Mouse (Mus musculus) limb, embryonic 12.5 days (tissue): Measurements from ENCODE around the gene Fut1. TPM values are rescaled to one million over a fixed set of nuclear protein-coding genes. Genes with fewer than 3 reads are reported as not detected.

Source experiments
- ATAC-seq: fragments of 200-750 bp; cut with Nextera tagmentation; 2 replicates; pipeline ENCODE4 v1.8.0; 2017; ENCODE audit warnings: low read depth, moderate TSS enrichment; ENCODE audit not compliant: insufficient number of reproducible peaks, insufficient read depth, low FRiP score, low TSS enrichment
- H3K27ac ChIP-seq: fragments of 300-500 bp; sonication (generic); 2 replicates; pipeline ENCODE4 v1.5.1; 2016; ENCODE audit warnings: mild to moderate bottlenecking, moderate library complexity
- H3K27me3 ChIP-seq: fragments of 300-500 bp; sonication (generic); 2 replicates; pipeline ENCODE4 v1.6.1; 2016; ENCODE audit warnings: mild to moderate bottlenecking, moderate library complexity
- H3K36me3 ChIP-seq: fragments of 300-500 bp; sonication (generic); 2 replicates; pipeline ENCODE4 v1.6.1; 2016; ENCODE audit warnings: mild to moderate bottlenecking, moderate library complexity
- H3K4me1 ChIP-seq: fragments of 300-500 bp; sonication (generic); replicated peaks from 2 replicates; pipeline ENCODE4 v1.6.1; 2016
- H3K4me2 ChIP-seq: fragments of 300-500 bp; sonication (generic); 2 replicates; pipeline ENCODE4 v1.6.1; 2016; ENCODE audit warnings: mild to moderate bottlenecking, moderate library complexity
- H3K4me3 ChIP-seq: fragments of 300-500 bp; sonication (generic); replicated peaks from 2 replicates; pipeline ENCODE4 v1.5.1; 2016; ENCODE audit warnings: mild to moderate bottlenecking
- H3K9ac ChIP-seq: fragments of 300-500 bp; sonication (generic); replicated peaks from 2 replicates; pipeline ENCODE4 v1.6.1; 2016; ENCODE audit warnings: mild to moderate bottlenecking, moderate library complexity
- H3K9me3 ChIP-seq: fragments of 300-500 bp; sonication (generic); 2 replicates; pipeline ENCODE4 v1.6.1; 2016; ENCODE audit warnings: mild to moderate bottlenecking, moderate library complexity
- WGBS: fragments of 180-500 bp; shearing (Covaris S2); methylation state at CpG from one replicate; pipeline ENCODE4 v1.1.7; 2016; 5-methylcytosine and 5-hydroxymethylcytosine counted together
- polyA plus RNA-seq: library from polyadenylated mRNA; unstranded; fragments of >200 nt; fragmentation: Nextera tagmentation; extraction: Ambion mirVana; gene quantifications from 2 replicates; pipeline ENCODE4 v1.2.1, GENCODE M21; 2016

The Fut1 gene
- polyA plus RNA-seq, 1 experiment from 2014 or later, result not detected

- Histone ChIP-seq H3K27ac (no peak overlapping the region), H3K9ac (no peak overlapping the region; the same call in 1 of the 2 replicates), H3K9me3 (no peaks in the 10 kb centered on the region), H3K27me3 (no peaks in the 10 kb centered on the region), H3K4me1 (0 out of 2 replicates have a peak, but pooled peaks cover 3% of the 10 kb centered on the region), H3K4me2 (peak overlapping the region; percentile 51), H3K4me3 (peak overlapping the region; percentile 31), H3K36me3 (peaks cover 25% of the 10 kb centered on the region)
- peak; percentile 94 for ATAC-seq
- 8% methylated on average over 19 of the region's 19 CpGs for WGBS
Measured at GRCm38 (mm10) chr7:45589173-45589572, 27.9 kb upstream of the Fut1 start.

DNA sequence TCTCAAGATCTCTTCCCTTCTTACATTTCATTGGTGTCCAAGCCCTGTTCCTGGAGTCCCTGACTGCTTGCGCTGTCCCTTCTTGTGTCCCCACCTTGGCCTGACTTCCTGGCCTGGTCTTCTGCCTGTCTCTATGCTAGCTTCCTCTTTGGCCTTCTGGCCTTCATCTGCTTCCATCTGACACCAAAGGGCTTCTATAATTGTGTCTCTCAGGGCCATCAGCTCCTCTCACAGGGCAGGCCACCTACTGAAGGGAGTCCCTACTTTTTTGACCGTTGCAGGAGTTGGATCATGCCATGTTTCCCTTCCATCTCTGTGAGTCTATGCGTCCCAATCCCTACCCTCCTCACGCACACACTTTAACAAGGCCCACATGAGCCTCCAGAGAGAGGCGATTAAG is 27.2 kb upstream of the Fut1 start:
- H3K27ac ChIP-seq, result no peak overlapping the region
- H3K9ac ChIP-seq, result no peak overlapping the region
- H3K36me3 ChIP-seq, result peaks cover 19% of the 10 kb centered on the region
- ATAC-seq, result no peak
- peak overlapping the region; percentile 51 for H3K4me2 ChIP-seq
- WGBS, result 92% methylated on average over 5 of the region's 5 CpGs
- H3K9me3 ChIP-seq, result no peaks in the 10 kb centered on the region
- no peak overlapping the region for H3K4me3 ChIP-seq
- 0 out of 2 replicates have a peak, but pooled peaks cover 3% of the 10 kb centered on the region for H3K4me1 ChIP-seq
- H3K27me3 ChIP-seq, result no peaks in the 10 kb centered on the region

DNA sequence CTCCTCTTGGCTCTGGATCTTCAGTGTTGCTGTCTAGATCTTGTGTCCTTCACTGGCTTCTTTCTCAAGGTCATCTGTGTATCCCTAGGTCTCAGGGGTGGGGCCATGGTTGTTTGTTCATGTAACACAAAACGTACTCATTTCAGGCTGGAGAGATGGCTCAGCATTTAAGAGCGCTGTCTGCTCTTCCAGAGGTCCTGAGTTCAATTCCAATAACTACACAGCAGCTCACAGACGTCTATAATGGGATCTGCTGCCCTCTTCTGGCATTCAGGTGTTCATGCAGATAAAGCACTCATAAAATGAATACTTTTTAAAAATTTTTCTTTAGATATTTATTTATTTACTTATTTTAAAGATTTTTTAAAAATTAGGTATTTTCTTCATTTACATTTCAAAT is 26.2 kb upstream of the Fut1 start:
- WGBS, result 65% methylated on average over 3 of the region's 3 CpGs
- Histone ChIP-seq H3K27me3 (no peaks in the 10 kb centered on the region), H3K27ac (no peak overlapping the region), H3K4me2 (no peak overlapping the region), H3K4me1 (0 out of 2 replicates have a peak, but pooled peaks cover 3% of the 10 kb centered on the region), H3K36me3 (peaks cover 9% of the 10 kb centered on the region), H3K4me3 (no peak overlapping the region), H3K9me3 (no peaks in the 10 kb centered on the region), H3K9ac (no peak overlapping the region)
- ATAC-seq, result no peak

GRCm38 (mm10) chr7:45591880-45592279 is 25.2 kb upstream of the Fut1 start:
- Histone ChIP-seq H3K27ac (no peak overlapping the region), H3K4me3 (no peak overlapping the region), H3K9me3 (no peaks in the 10 kb centered on the region), H3K36me3 (peaks cover 5% of the 10 kb centered on the region; the same call in 1 of the 2 replicates), H3K9ac (no peak overlapping the region), H3K4me1 (0 out of 2 replicates have a peak, but pooled peaks cover 3% of the 10 kb centered on the region), H3K4me2 (no peak overlapping the region), H3K27me3 (no peaks in the 10 kb centered on the region)
- ATAC-seq, result no peak
- WGBS, result 87% methylated on average over 7 of the region's 7 CpGs

DNA sequence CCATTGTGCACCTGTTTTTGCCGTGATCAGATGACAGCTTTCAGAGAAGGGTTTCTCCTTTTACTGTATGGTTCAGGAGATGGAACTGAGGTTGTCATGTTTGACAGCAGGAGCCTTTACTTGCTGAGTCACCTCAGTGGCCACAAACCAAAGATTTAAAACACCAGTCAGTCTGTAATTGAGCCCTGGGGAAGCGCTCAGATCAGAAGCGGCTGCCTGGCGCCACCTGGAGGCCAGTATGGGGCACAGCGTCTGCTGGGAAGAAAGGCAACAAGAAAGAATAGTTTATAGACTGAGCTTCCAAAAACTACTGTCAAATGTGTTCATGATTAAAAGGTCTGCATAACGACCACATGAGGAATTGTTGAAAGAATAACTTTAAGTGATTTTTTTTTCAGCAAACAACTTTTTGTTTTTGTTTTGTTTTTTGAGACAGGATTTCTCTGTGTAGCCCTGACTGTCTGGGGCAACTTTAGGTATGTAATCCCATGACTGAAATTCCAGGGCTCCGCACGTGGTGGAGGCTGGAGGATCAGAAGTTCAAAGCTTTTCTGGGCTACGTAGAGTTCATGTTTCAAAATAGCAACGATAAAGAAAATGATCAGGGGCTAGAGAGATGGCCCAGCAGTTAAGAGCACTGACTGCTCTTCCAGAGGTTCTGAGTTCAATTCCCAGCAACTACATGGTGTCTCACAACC is 23.8 kb upstream of the Fut1 start:
- WGBS, result 24% methylated on average over 10 of the region's 10 CpGs
- H3K4me2 ChIP-seq, result no peak overlapping the region
- no peak overlapping the region for H3K27ac ChIP-seq
- H3K4me3 ChIP-seq, result no peak overlapping the region
- ATAC-seq, result no peak
- H3K27me3 ChIP-seq, result no peaks in the 10 kb centered on the region
- no peaks in the 10 kb centered on the region for H3K9me3 ChIP-seq
- no peak overlapping the region for H3K9ac ChIP-seq
- H3K36me3 ChIP-seq, result no peaks in the 10 kb centered on the region
- H3K4me1 ChIP-seq, result 0 out of 2 replicates have a peak, but pooled peaks cover 3% of the 10 kb centered on the region

DNA sequence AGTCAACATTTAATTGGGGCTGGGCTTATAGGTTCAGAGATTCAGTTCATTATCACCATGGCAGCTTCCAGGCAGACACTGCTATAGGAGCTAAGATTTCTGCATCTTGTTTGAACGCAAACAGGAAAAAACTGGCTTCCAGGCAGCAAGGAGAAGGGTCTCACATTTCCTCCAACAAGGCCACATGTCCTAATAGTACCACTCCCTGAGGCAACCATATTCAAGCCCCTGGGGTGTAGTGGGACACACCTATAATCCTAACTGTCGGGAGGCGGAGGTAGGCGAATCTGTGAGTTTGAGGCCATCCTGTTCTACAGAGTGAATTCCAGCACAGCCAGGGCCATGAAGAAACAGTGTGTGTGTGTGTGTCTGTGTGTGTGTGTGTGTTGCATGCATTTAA is 21.9 kb upstream of the Fut1 start:
- Histone ChIP-seq H3K4me3 (no peak overlapping the region), H3K27ac (no peak overlapping the region), H3K9ac (no peak overlapping the region), H3K4me1 (peaks cover 9% of the 10 kb centered on the region), H3K36me3 (no peaks in the 10 kb centered on the region), H3K4me2 (no peak overlapping the region), H3K9me3 (no peaks in the 10 kb centered on the region), H3K27me3 (no peaks in the 10 kb centered on the region)
- ATAC-seq, result no peak
- 80% methylated on average over 4 of the region's 4 CpGs for WGBS

- WGBS, result 67% methylated on average over 1 of the region's 1 CpGs
- H3K36me3 ChIP-seq, result no peaks in the 10 kb centered on the region
- H3K9ac ChIP-seq, result no peak overlapping the region
- no peaks in the 10 kb centered on the region for H3K27me3 ChIP-seq
- peaks cover 9% of the 10 kb centered on the region for H3K4me1 ChIP-seq
- no peaks in the 10 kb centered on the region for H3K9me3 ChIP-seq
- no peak for ATAC-seq
- H3K27ac ChIP-seq, result no peak overlapping the region
- H3K4me3 ChIP-seq, result no peak overlapping the region
- H3K4me2 ChIP-seq, result no peak overlapping the region
Measured at GRCm38 (mm10) chr7:45596107-45596506, 21.0 kb upstream of the Fut1 start.

DNA sequence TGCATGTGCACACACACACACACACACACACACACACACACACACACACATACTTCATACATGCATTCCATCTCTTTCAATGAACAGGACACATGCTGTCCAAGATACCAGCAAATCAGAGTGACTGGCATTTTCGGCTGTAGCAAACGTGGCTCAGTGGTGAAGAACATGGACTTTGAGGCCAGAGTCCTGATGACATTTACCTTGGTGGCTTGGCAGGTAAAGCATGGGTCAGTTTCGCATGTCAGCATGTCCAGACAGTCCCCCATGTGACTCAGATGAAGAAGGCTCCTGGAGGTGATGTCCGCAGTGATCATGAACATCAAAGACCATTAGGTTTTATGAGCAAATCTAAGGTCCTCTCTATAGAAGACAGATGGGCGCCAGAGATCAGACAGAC is 20.1 kb upstream of the Fut1 start:
- Histone ChIP-seq H3K4me1 (peaks cover 17% of the 10 kb centered on the region), H3K9ac (no peak overlapping the region), H3K4me2 (no peak overlapping the region), H3K27me3 (no peaks in the 10 kb centered on the region), H3K4me3 (no peak overlapping the region), H3K36me3 (no peaks in the 10 kb centered on the region), H3K27ac (no peak overlapping the region), H3K9me3 (no peaks in the 10 kb centered on the region)
- ATAC-seq, result no peak
- 85% methylated on average over 5 of the region's 5 CpGs for WGBS

DNA sequence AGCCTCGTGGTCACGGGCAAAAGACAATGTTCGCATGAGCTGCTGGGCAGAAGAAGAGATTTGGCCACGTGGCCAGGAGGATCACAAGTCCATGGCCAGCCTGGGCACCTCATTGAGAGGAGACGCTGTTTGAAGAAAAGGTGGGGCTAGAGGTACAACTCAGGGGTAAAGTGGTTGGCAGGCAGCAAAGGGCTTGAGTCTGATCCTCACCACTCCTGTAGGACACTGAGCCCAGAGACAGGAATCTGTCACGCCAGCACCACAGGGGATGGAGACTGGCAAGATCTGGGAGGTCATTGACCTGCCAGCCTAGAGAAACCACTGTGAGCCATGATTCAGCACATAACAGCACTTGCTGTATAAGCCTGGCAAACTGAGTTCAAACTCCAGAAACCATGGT is 19.6 kb upstream of the Fut1 start:
- Histone ChIP-seq H3K27ac (no peak overlapping the region), H3K4me1 (peaks cover 18% of the 10 kb centered on the region), H3K9me3 (no peaks in the 10 kb centered on the region), H3K36me3 (no peaks in the 10 kb centered on the region), H3K27me3 (no peaks in the 10 kb centered on the region), H3K4me2 (no peak overlapping the region), H3K9ac (no peak overlapping the region), H3K4me3 (no peak overlapping the region)
- WGBS, result 95% methylated on average over 6 of the region's 6 CpGs
- no peak for ATAC-seq

GRCm38 (mm10) chr7:45598960-45599879 is 17.9 kb upstream of the Fut1 start:
- Histone ChIP-seq H3K36me3 (no peaks in the 10 kb centered on the region), H3K9ac (no peak overlapping the region), H3K4me1 (peaks cover 18% of the 10 kb centered on the region), H3K9me3 (no peaks in the 10 kb centered on the region), H3K4me3 (no peak overlapping the region), H3K4me2 (no peak overlapping the region), H3K27me3 (no peaks in the 10 kb centered on the region), H3K27ac (no peak overlapping the region)
- ATAC-seq, result no peak
- 38% methylated on average over 18 of the region's 18 CpGs for WGBS

- Histone ChIP-seq H3K4me3 (no peak overlapping the region), H3K4me2 (no peak overlapping the region), H3K9ac (no peak overlapping the region), H3K4me1 (peaks cover 9% of the 10 kb centered on the region), H3K36me3 (no peaks in the 10 kb centered on the region), H3K9me3 (no peaks in the 10 kb centered on the region), H3K27me3 (no peaks in the 10 kb centered on the region), H3K27ac (no peak overlapping the region)
- ATAC-seq, result no peak
- WGBS, result 83% methylated on average over 9 of the region's 9 CpGs
Measured at GRCm38 (mm10) chr7:45605704-45606289, 11.3 kb upstream of the Fut1 start.
